Mouse (Mus musculus) ovary, postnatal 36 days (tissue): Measurements from ENCODE around the gene H2afb3.
"Not testable (repeated sequence)": the region's sequence is repeated elsewhere in the genome, so short reads cannot be mapped to it uniquely, and the experiment has no call there.

ENCODE experiments used
- DNase-seq: peaks from one replicate; pipeline ENCODE4 v3.0.0; 2022; ENCODE audit warnings: low spot score, mixed read lengths

The H2afb3 gene

GRCm38 (mm10) chrX:120312995-120313394 lies at the start of gene H2afb3:
Gene H2afb3 (minus strand): TSS chrX:120313095.
- DNase-seq: not testable (repeated sequence)

GRCm38 (mm10) chrX:120301469-120302175 lies 11.3 kb downstream of the H2afb3 start:
- DNase-seq: no peak

GRCm38 (mm10) chrX:120292832-120293750 lies 19.8 kb downstream of the H2afb3 start:
- peak; percentile 10 for DNase-seq

GRCm38 (mm10) chrX:120291696-120292095 lies 21.2 kb downstream of the H2afb3 start:
- DNase-seq: no peak

- no peak for DNase-seq
These were observed 22.0 kb downstream of the H2afb3 start for GRCm38 (mm10) chrX:120290900-120291280.

GRCm38 (mm10) chrX:120290011-120290899 lies 22.6 kb downstream of the H2afb3 start, which contains the start of gene Pcdh11x:
Gene Pcdh11x (plus strand): TSS chrX:120290259.
- DNase-seq: peak; percentile 34

- DNase-seq: no peak
These were observed 25.4 kb downstream of the H2afb3 start for GRCm38 (mm10) chrX:120287502-120287901.

- no peak for DNase-seq
These were observed 27.4 kb downstream of the H2afb3 start for GRCm38 (mm10) chrX:120285522-120285921.
